Mouse (Mus musculus): ENCODE data around the gene Pgk1.

GRCm38 (mm10) chrX:106171853-106172154, 15.1 kb upstream of the Pgk1 start:
- TF ChIP-seq FLI1 (IDR thresholded peaks at IDR 0.05; ENCODE audit: low read length) (no peak), GATA1 (IDR thresholded peaks at IDR 0.05; ENCODE audit: borderline replicate concordance, low read length) (no peak)
